Mouse (Mus musculus) kidney, embryonic 16.5 days (tissue): ENCODE data around the gene Ehd3. TPM values are rescaled to one million over a fixed set of nuclear protein-coding genes. Genes with fewer than 3 reads are reported as not detected.

Source experiments
- ATAC-seq: fragments of 200-750 bp; cut with Nextera tagmentation; 2 replicates; pipeline ENCODE4 v1.8.0; 2017; ENCODE audit warnings: moderate TSS enrichment; ENCODE audit not compliant: low FRiP score, low TSS enrichment
- H3K27ac ChIP-seq: fragments of 300-500 bp; sonication (generic); 2 replicates; pipeline ENCODE4 v1.5.1; 2014; ENCODE audit warnings: low read length
- H3K27me3 ChIP-seq: fragments of 300-500 bp; sonication (generic); 2 replicates; pipeline ENCODE4 v1.6.1; 2014; ENCODE audit warnings: low read length, control low read depth, mixed read lengths; ENCODE audit not compliant: insufficient read depth
- H3K36me3 ChIP-seq: fragments of 300-500 bp; sonication (generic); 2 replicates; pipeline ENCODE4 v1.6.1; 2014; ENCODE audit warnings: low read length, control low read depth, mixed read lengths; ENCODE audit not compliant: insufficient read depth
- H3K4me1 ChIP-seq: fragments of 300-500 bp; sonication (generic); 2 replicates; pipeline ENCODE4 v1.6.1; 2014; ENCODE audit warnings: low read length, control low read depth, mixed read lengths; ENCODE audit not compliant: insufficient read depth
- H3K4me2 ChIP-seq: fragments of 300-500 bp; sonication (generic); replicated peaks from 2 replicates; pipeline ENCODE4 v1.6.1; 2014; ENCODE audit warnings: low read depth, low read length
- H3K4me3 ChIP-seq: fragments of 300-500 bp; sonication (generic); 2 replicates; pipeline ENCODE4 v1.5.1; 2014; ENCODE audit warnings: mild to moderate bottlenecking, low read length
- H3K9ac ChIP-seq: fragments of 300-500 bp; sonication (generic); replicated peaks from 2 replicates; pipeline ENCODE4 v1.6.1; 2014; ENCODE audit warnings: low read length
- H3K9me3 ChIP-seq: fragments of 300-500 bp; sonication (generic); 2 replicates; pipeline ENCODE4 v1.6.1; 2016; ENCODE audit warnings: low read length, control low read depth
- WGBS: fragments of 180-500 bp; shearing (Covaris S2); extraction: QIAGEN DNeasy Blood & Tissue Kit; methylation state at CpG from one replicate; pipeline ENCODE4 v1.1.7; 2014; 5-methylcytosine and 5-hydroxymethylcytosine counted together
- polyA plus RNA-seq: library from polyadenylated mRNA; unstranded; fragments of >200 nt; fragmentation: Nextera tagmentation; extraction: Ambion mirVana; gene quantifications from 2 replicates; pipeline ENCODE4 v1.2.1, GENCODE M21; 2015

Ehd3 gene
- polyA plus RNA-seq, 1 experiment from 2014 or later = 20.9 TPM

- no peak for ATAC-seq
- Histone ChIP-seq H3K9me3 (no peaks in the 10 kb centered on the region), H3K36me3 (no peaks in the 10 kb centered on the region), H3K27me3 (no peaks in the 10 kb centered on the region), H3K4me2 (no peak overlapping the region), H3K27ac (no peak overlapping the region), H3K4me1 (no peaks in the 10 kb centered on the region), H3K9ac (no peak overlapping the region), H3K4me3 (no peak overlapping the region)
- WGBS = 89% methylated on average over 7 of the region's 7 CpGs
Measured at GRCm38 (mm10) chr17:73875674-73876073, 71.7 kb downstream of the Ehd3 start.

- Histone ChIP-seq H3K9ac (no peak overlapping the region), H3K27ac (no peak overlapping the region), H3K4me2 (no peak overlapping the region), H3K4me1 (no peaks in the 10 kb centered on the region), H3K27me3 (no peaks in the 10 kb centered on the region), H3K36me3 (no peaks in the 10 kb centered on the region), H3K9me3 (no peaks in the 10 kb centered on the region), H3K4me3 (no peak overlapping the region)
- WGBS = 89% methylated on average over 10 of the region's 10 CpGs
- ATAC-seq = no peak
Measured at GRCm38 (mm10) chr17:73879262-73879916, 75.5 kb downstream of the Ehd3 start.

GRCm38 (mm10) chr17:73880286-73880685 is 76.4 kb downstream of the Ehd3 start:
- Histone ChIP-seq H3K4me1 (no peaks in the 10 kb centered on the region), H3K27ac (no peak overlapping the region), H3K4me2 (no peak overlapping the region), H3K9me3 (no peaks in the 10 kb centered on the region), H3K4me3 (no peak overlapping the region), H3K36me3 (no peaks in the 10 kb centered on the region), H3K27me3 (no peaks in the 10 kb centered on the region), H3K9ac (no peak overlapping the region)
- 86% methylated on average over 6 of the region's 6 CpGs for WGBS
- ATAC-seq = no peak

GRCm38 (mm10) chr17:73881295-73881694 is 77.4 kb downstream of the Ehd3 start:
- Histone ChIP-seq H3K27me3 (no peaks in the 10 kb centered on the region), H3K4me2 (no peak overlapping the region), H3K27ac (no peak overlapping the region), H3K4me1 (no peaks in the 10 kb centered on the region), H3K9me3 (no peaks in the 10 kb centered on the region), H3K36me3 (no peaks in the 10 kb centered on the region), H3K9ac (no peak overlapping the region), H3K4me3 (no peak overlapping the region)
- ATAC-seq = no peak
- 54% methylated on average over 6 of the region's 6 CpGs for WGBS

Other genes with a start within 250 kb of the Ehd3 start
- 18.6 and 21.4 TPM in 2 replicates for gene Galnt14, start 93.7 kb upstream of the Ehd3 start, polyA plus RNA-seq
- 1.5 and 2.3 TPM in 2 replicates for gene Xdh, start 146.1 kb downstream of the Ehd3 start, polyA plus RNA-seq
- 0.10 TPM in 1 of 2 replicates, not detected in the other for gene Srd5a2, start 243.8 kb downstream of the Ehd3 start, polyA plus RNA-seq